Mouse (Mus musculus) bone marrow macrophage, adult 2 months (primary cell): ENCODE measurements at regions not wholly inside any gene's neighbourhood (a gene's known extent, or its start where the extent isn't known, plus 50 kb on each side); places are given as distances from the start of the nearest gene placed in this dataset.

Source experiments
- CTCF ChIP-seq: IDR thresholded peaks from 2 replicates; pipeline ENCODE4 v1.5.1; 2012; ENCODE audit warnings: low read depth, mild to moderate bottlenecking, low read length, moderate library complexity
- POLR2A ChIP-seq: IDR thresholded peaks from 2 replicates; pipeline ENCODE4 v1.6.1; 2012; ENCODE audit warnings: mild to moderate bottlenecking, low read depth, low read length, borderline replicate concordance

DNA sequence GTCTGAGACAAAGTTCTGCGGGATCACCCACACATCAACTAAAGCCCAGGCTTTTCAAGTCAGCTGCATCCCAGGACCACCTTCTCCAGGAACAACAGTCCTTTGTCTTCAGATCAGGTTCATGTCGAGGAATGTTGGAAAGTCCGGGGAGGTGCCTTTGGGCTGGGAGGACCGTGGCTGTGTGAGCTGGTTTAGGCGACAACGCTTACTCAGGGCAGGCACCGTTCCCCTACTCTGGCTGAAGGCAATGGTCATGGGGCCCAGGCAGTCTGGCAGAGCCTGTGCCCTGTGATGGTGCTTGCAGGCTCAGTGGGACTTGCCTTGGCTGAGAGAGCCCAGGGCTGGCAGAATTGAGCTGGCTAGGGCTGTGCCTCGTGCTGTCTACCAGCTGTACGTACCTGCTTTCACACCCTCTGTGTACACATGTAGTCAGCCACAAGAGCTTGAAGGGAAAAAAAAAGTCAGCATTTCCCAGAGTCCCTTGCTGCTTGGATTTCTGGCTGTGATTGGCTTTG, 222.9 kb downstream of the Lrfn2 start:
- TF ChIP-seq CTCF: no peak
- no peak for TF ChIP-seq POLR2A
